Comparison of ENCODE assay signal across 18 mouse cellular contexts in genomic region chr5:144786464-144786863, GRCm38 (mm10). TPM values are rescaled to one million over a fixed set of nuclear protein-coding genes. Genes with fewer than 3 reads are reported as not detected.
"Had no signal": no experiment of that assay in that cellular context is flagged by ENCODE, and none has a peak within 500 bp of the region (broad histone marks: within the 10 kb centered on the region; RNA-seq: fewer than 3 reads in every experiment).

No protein-coding gene starts in this region.

- ATAC-seq: intestine, postnatal 0 days had no signal

- H3K27ac ChIP-seq: kidney, postnatal 0 days; left cerebral cortex, adult 2 months; limb, embryonic 10.5 days; limb, embryonic 13.5 days; liver, embryonic 13.5 days; stomach, embryonic 15.5 days had no signal

- DNase-seq: kidney, adult 2 months; kidney, postnatal 25 days; liver; liver, embryonic 13.5 days; lung, adult 2 months; lung, postnatal 14 days; lung, postnatal 4 days; midbrain, embryonic 14.5 days; right cerebral cortex, postnatal 25 days; spleen, adult 18-20 months; thymus, postnatal 25 days had no signal

- H3K4me3 ChIP-seq: left cerebral cortex, adult 2 months; limb, embryonic 10.5 days; limb, embryonic 13.5 days; liver, embryonic 13.5 days; stomach, embryonic 15.5 days had no signal

RNA-seq across cellular contexts. Expression of gene Tmem130, which starts 24.8 kb away (rescaled TPM):
- total RNA-seq: megakaryocyte progenitor cell, adult 5-6 weeks had no signal
